40 mouse cellular contexts compared by ENCODE assay signal in the genomic region with DNA sequence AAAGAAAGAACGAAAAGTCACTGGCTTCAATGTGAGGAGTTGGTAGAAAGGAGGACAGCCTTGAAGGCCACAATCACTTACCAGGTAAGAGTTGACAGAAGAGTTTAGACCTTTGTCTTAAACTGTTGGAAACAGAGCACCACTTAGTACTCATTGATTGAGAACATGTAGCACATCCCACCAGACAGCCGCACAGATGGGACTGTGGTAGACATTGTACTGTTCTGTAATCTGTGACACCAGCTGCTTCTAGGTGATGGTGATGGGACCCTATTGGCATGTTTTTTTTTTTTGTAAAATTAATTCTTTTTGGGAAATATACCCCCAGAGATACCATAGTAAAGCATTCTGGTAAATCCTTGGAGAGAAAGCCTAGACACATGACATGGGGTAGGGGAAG. TPM values are rescaled to one million over a fixed set of nuclear protein-coding genes. Genes with fewer than 3 reads are reported as not detected.
"Had no signal": no experiment of that assay in that cellular context is flagged by ENCODE, and none has a peak within 500 bp of the region (broad histone marks: within the 10 kb centered on the region; RNA-seq: fewer than 3 reads in every experiment).

No protein-coding gene starts in this region.

- H3K9ac ChIP-seq: limb, embryonic 12.5 days; limb, embryonic 13.5 days; limb, embryonic 15.5 days; liver, embryonic 12.5 days; liver, embryonic 13.5 days; liver, embryonic 14.5 days; liver, embryonic 15.5 days; liver, postnatal 0 days; lung, embryonic 14.5 days; lung, embryonic 15.5 days; midbrain, embryonic 12.5 days; midbrain, embryonic 13.5 days; midbrain, embryonic 15.5 days; neural tube, embryonic 12.5 days; neural tube, embryonic 13.5 days had no signal

- H3K4me1 ChIP-seq: limb, embryonic 10.5 days; limb, embryonic 12.5 days; limb, embryonic 13.5 days; limb, embryonic 15.5 days; liver, embryonic 12.5 days; liver, embryonic 13.5 days; liver, embryonic 15.5 days; lung, embryonic 15.5 days; midbrain, embryonic 12.5 days; midbrain, embryonic 13.5 days; midbrain, embryonic 15.5 days; neural tube, embryonic 12.5 days; neural tube, embryonic 13.5 days had no signal

- ATAC-seq: liver, embryonic 12.5 days; liver, postnatal 0 days; lung, postnatal 0 days; midbrain, embryonic 13.5 days; midbrain, embryonic 15.5 days had no signal

- H3K4me3 ChIP-seq: limb, embryonic 10.5 days; limb, embryonic 12.5 days; limb, embryonic 13.5 days; limb, embryonic 15.5 days; liver, embryonic 12.5 days; liver, embryonic 13.5 days; liver, embryonic 15.5 days; lung, embryonic 15.5 days; megakaryocyte, embryonic 14.5 days; midbrain, embryonic 10.5 days; midbrain, embryonic 12.5 days; midbrain, embryonic 13.5 days; midbrain, embryonic 15.5 days; myocyte; neural tube, embryonic 12.5 days; neural tube, embryonic 13.5 days had no signal

- H3K27me3 ChIP-seq: limb, embryonic 12.5 days; limb, embryonic 13.5 days; limb, embryonic 15.5 days; liver, embryonic 12.5 days; liver, embryonic 13.5 days; liver, embryonic 15.5 days; lung, embryonic 15.5 days; megakaryocyte, embryonic 14.5 days; midbrain, embryonic 12.5 days; midbrain, embryonic 13.5 days; midbrain, embryonic 15.5 days; neural tube, embryonic 12.5 days; neural tube, embryonic 13.5 days had no signal

- H3K27ac ChIP-seq: limb, embryonic 10.5 days; limb, embryonic 12.5 days; limb, embryonic 13.5 days; limb, embryonic 15.5 days; liver, embryonic 12.5 days; liver, embryonic 13.5 days; liver, embryonic 14.5 days; liver, embryonic 15.5 days; lung, embryonic 15.5 days; macrophage; midbrain, embryonic 10.5 days; midbrain, embryonic 12.5 days; midbrain, embryonic 13.5 days; midbrain, embryonic 15.5 days; neural tube, embryonic 12.5 days; neural tube, embryonic 13.5 days had no signal

- H3K9me3 ChIP-seq: limb, embryonic 10.5 days; limb, embryonic 12.5 days; limb, embryonic 13.5 days; limb, embryonic 15.5 days; liver, embryonic 12.5 days; liver, embryonic 13.5 days; liver, embryonic 15.5 days; lung, embryonic 15.5 days; megakaryocyte, embryonic 14.5 days; midbrain, embryonic 10.5 days; midbrain, embryonic 12.5 days; midbrain, embryonic 13.5 days; midbrain, embryonic 15.5 days; neural tube, embryonic 12.5 days; neural tube, embryonic 13.5 days had no signal

- H3K4me2 ChIP-seq: limb, embryonic 12.5 days; limb, embryonic 13.5 days; limb, embryonic 15.5 days; liver, embryonic 11.5 days; liver, embryonic 12.5 days; liver, embryonic 13.5 days; liver, embryonic 15.5 days; lung, embryonic 14.5 days; lung, embryonic 15.5 days; midbrain, embryonic 11.5 days; midbrain, embryonic 12.5 days; midbrain, embryonic 13.5 days; midbrain, embryonic 15.5 days; neural tube, embryonic 12.5 days; neural tube, embryonic 13.5 days had no signal

- DNase-seq: left cerebral cortex, postnatal 4 days; liver; liver, embryonic 13.5 days; liver, postnatal 0 days; lung, adult 18-20 months; lung, adult 2 months; lung, embryonic 14.5 days; lung, postnatal 10 days; lung, postnatal 14 days; lung, postnatal 36 days; lung, postnatal 4 days; midbrain, embryonic 14.5 days had no signal

RNA-seq across cellular contexts. Expression of a gene that starts 54.0 kb away (rescaled TPM):
- total RNA-seq: liver, adult 2 months; megakaryocyte progenitor cell, adult 5-6 weeks; megakaryocyte, adult 5-6 weeks; megakaryocyte-erythroid progenitor cell, adult 5-6 weeks; monocyte, adult 5-6 weeks had no signal
- polyA plus RNA-seq: limb, embryonic 10.5 days; limb, embryonic 11.5 days; limb, embryonic 12.5 days; limb, embryonic 13.5 days; limb, embryonic 15.5 days; liver, adult 2 months; liver, embryonic 11.5 days; liver, embryonic 12.5 days; liver, embryonic 13.5 days; liver, embryonic 14.5 days; liver, embryonic 15.5 days; liver, embryonic 16.5 days; liver, postnatal 0 days; lung, adult 2 months; lung, embryonic 14.5 days; lung, embryonic 15.5 days; lung, embryonic 16.5 days; lung, postnatal 0 days; macrophage; midbrain, embryonic 10.5 days; midbrain, embryonic 11.5 days; midbrain, embryonic 12.5 days; midbrain, embryonic 13.5 days; myocyte; neural tube, embryonic 12.5 days; neural tube, embryonic 13.5 days had no signal
